Mouse (Mus musculus): ENCODE data around the gene Dpysl5.

- TF ChIP-seq CTCF (IDR thresholded peaks at IDR 0.05; ENCODE audit: extremely low read depth, insufficient read depth, low read length) (peak; percentile 64), POLR2A (IDR thresholded peaks at IDR 0.05; ENCODE audit: extremely low read depth, insufficient read depth, low read length) (no peak)
Observed at GRCm38 (mm10) chr5:30796125-30796524, 84.8 kb downstream of the Dpysl5 start.
